Mouse (Mus musculus): ENCODE data around the gene Lrp4.

GRCm38 (mm10) chr2:91440686-91441085 is 16.6 kb upstream of the Lrp4 start:
- TF ChIP-seq CTCF (IDR thresholded peaks at IDR 0.05) = no peak
- no peak for TF ChIP-seq EP300 (IDR thresholded peaks at IDR 0.05)

Measured in lung, postnatal 0 days (tissue).